ENCODE assay signal across 7 mouse cellular contexts in genomic region chr5:122263933-122264905, GRCm38 (mm10). TPM values are rescaled to one million over a fixed set of nuclear protein-coding genes. Genes with fewer than 3 reads are reported as not detected.
A peak's percentile ranks its signal among the peaks of the same experiment; 100 is the strongest.
DNase-seq lines count a peak whose midpoint lies in the region; ATAC-seq and TF ChIP-seq lines count a peak whose summit lies in the region.

Tctn1 (minus strand) TSS chr5:122264460.

- H3K27ac ChIP-seq in embryonic facial prominence, embryonic 12.5 days: peak within 1 kb of the TSS; percentile 63
- H3K27ac ChIP-seq in limb, embryonic 12.5 days: 0 out of 2 replicates have a peak within 1 kb of the TSS, but pooled peaks have one; percentile 29
- peak within 1 kb of the TSS; percentile 78 for H3K27ac ChIP-seq in midbrain, embryonic 15.5 days
- peak within 1 kb of the TSS; percentile 85 for H3K27ac ChIP-seq in spleen, adult 2 months (ENCODE audit: insufficient read depth, low read length)

- no peaks in the 10 kb centered on the region for H3K9me3 ChIP-seq in embryonic facial prominence, embryonic 12.5 days
- H3K9me3 ChIP-seq in limb, embryonic 12.5 days: no peaks in the 10 kb centered on the region
- no peaks in the 10 kb centered on the region for H3K9me3 ChIP-seq in midbrain, embryonic 15.5 days

- peak within 1 kb of the TSS; percentile 79 for H3K9ac ChIP-seq in embryonic facial prominence, embryonic 12.5 days
- H3K9ac ChIP-seq in limb, embryonic 12.5 days (replicated peaks): peak within 1 kb of the TSS; percentile 74
- peak within 1 kb of the TSS; percentile 80 for H3K9ac ChIP-seq in midbrain, embryonic 15.5 days

- TF ChIP-seq CTCF in spleen, adult 2 months (IDR thresholded peaks at IDR 0.05; ENCODE audit: extremely low read depth, insufficient read depth, insufficient read length, insufficient replicate concordance): no peak

- TF ChIP-seq POLR2A in spleen, adult 2 months (IDR thresholded peaks at IDR 0.05; ENCODE audit: low read depth, low read length): no peak

- peak; percentile 92 for DNase-seq in adrenal gland, postnatal 25 days
- DNase-seq in heart, adult 11 months: peak; percentile 99
- peak; percentile 85 for DNase-seq in kidney, adult 18-20 months
- peak; percentile 88 to 90 for DNase-seq in spleen, adult 2 months (ENCODE audit: low read depth in 1 of 2, low spot score in 2 of 2)

- peaks cover 8% of the 10 kb centered on the region for H3K4me1 ChIP-seq in embryonic facial prominence, embryonic 12.5 days
- H3K4me1 ChIP-seq in limb, embryonic 12.5 days (replicated peaks): peaks cover 9% of the 10 kb centered on the region; the same call in 1 of the 2 replicates
- H3K4me1 ChIP-seq in midbrain, embryonic 15.5 days: peaks cover 28% of the 10 kb centered on the region; the same call in 1 of the 2 replicates
- peaks cover 23% of the 10 kb centered on the region; the same call in 1 of the 2 replicates for H3K4me1 ChIP-seq in spleen, adult 2 months (ENCODE audit: control insufficient read depth, insufficient read depth, insufficient read length)

- no peaks in the 10 kb centered on the region for H3K27me3 ChIP-seq in embryonic facial prominence, embryonic 12.5 days
- no peaks in the 10 kb centered on the region for H3K27me3 ChIP-seq in limb, embryonic 12.5 days
- no peaks in the 10 kb centered on the region for H3K27me3 ChIP-seq in midbrain, embryonic 15.5 days (replicated peaks)
- no peaks in the 10 kb centered on the region for H3K27me3 ChIP-seq in spleen, adult 2 months (ENCODE audit: control insufficient read depth, insufficient read depth, low read length)

- H3K4me2 ChIP-seq in embryonic facial prominence, embryonic 12.5 days (replicated peaks): peak within 1 kb of the TSS; percentile 79
- H3K4me2 ChIP-seq in limb, embryonic 12.5 days: peak within 1 kb of the TSS; percentile 72
- H3K4me2 ChIP-seq in midbrain, embryonic 15.5 days: peak within 1 kb of the TSS; percentile 62

- H3K36me3 ChIP-seq in embryonic facial prominence, embryonic 12.5 days: peaks cover 1% of the 10 kb centered on the region; the same call in 1 of the 2 replicates
- H3K36me3 ChIP-seq in limb, embryonic 12.5 days: peaks cover 16% of the 10 kb centered on the region; the same call in 1 of the 2 replicates
- H3K36me3 ChIP-seq in midbrain, embryonic 15.5 days (replicated peaks): 0 out of 2 replicates have a peak, but pooled peaks cover under 1% of the 10 kb centered on the region
- no peaks in the 10 kb centered on the region for H3K36me3 ChIP-seq in spleen, adult 2 months (ENCODE audit: control insufficient read depth, insufficient read depth, low read length)

- ATAC-seq in embryonic facial prominence, embryonic 12.5 days (ENCODE audit: insufficient number of reproducible peaks, insufficient read depth, low FRiP score, low TSS enrichment): peak; percentile 96
- ATAC-seq in limb, embryonic 12.5 days (ENCODE audit: insufficient number of reproducible peaks, insufficient read depth, low FRiP score, low TSS enrichment, low read depth): peak; percentile 96
- peak; percentile 99 for ATAC-seq in midbrain, embryonic 15.5 days (replicated peaks)

- H3K4me3 ChIP-seq in embryonic facial prominence, embryonic 12.5 days: peak within 1 kb of the TSS; percentile 83
- peak within 1 kb of the TSS; percentile 87 for H3K4me3 ChIP-seq in limb, embryonic 12.5 days (replicated peaks)
- H3K4me3 ChIP-seq in midbrain, embryonic 15.5 days: peak within 1 kb of the TSS; percentile 70
- peak within 1 kb of the TSS; percentile 70 for H3K4me3 ChIP-seq in spleen, adult 2 months (ENCODE audit: extremely low read depth, insufficient read depth, insufficient read length)

- 1% methylated on average over 49 of the region's 49 CpGs for WGBS in embryonic facial prominence, embryonic 12.5 days
- WGBS in limb, embryonic 12.5 days: 2% methylated on average over 49 of the region's 49 CpGs
- 2% methylated on average over 49 of the region's 49 CpGs for WGBS in midbrain, embryonic 15.5 days
- 1% methylated on average over 49 of the region's 49 CpGs for WGBS in spleen, adult 2 months

RNA-seq across cellular contexts. Expression of gene Tctn1, which starts in this region (rescaled TPM):
- 16.5 and 19.0 TPM in 2 replicates for total RNA-seq in adrenal gland, postnatal 25 days (2021)
- 5.9 and 6.5 TPM in 2 replicates for polyA plus RNA-seq in embryonic facial prominence, embryonic 12.5 days (2016; fragmentation: Nextera tagmentation; extraction: Ambion mirVana)
- polyA plus RNA-seq in limb, embryonic 12.5 days (2016; fragmentation: Nextera tagmentation; extraction: Ambion mirVana): 4.5 and 4.8 TPM in 2 replicates
- 6.1 TPM in 2 replicates for polyA plus RNA-seq in midbrain, embryonic 15.5 days (2015; fragmentation: Nextera tagmentation; extraction: Ambion mirVana)
- polyA plus RNA-seq in spleen, adult 2 months (2012; rRNA removed): 22.1 and 25.3 TPM in 2 replicates

Comparison
In these comparisons a context has a peak if more than half of its experiments do, and no peak if none do; other contexts are left out.
1. Peak in every context shown above with its lines: DNase-seq, ATAC-seq, H3K4me3 ChIP-seq and H3K27ac ChIP-seq.
2. H3K27ac ChIP-seq: peak in every context shown above with its lines; median percentile 85 in spleen, adult 2 months; 78 in midbrain, embryonic 15.5 days; 63 in embryonic facial prominence, embryonic 12.5 days; 29 in limb, embryonic 12.5 days.